Mouse (Mus musculus) liver, embryonic 14.5 days (tissue): ENCODE results near the gene Nr1h2. TPM values are rescaled to one million over a fixed set of nuclear protein-coding genes. Genes with fewer than 3 reads are reported as not detected.

ENCODE experiments used
- ATAC-seq: fragments of 200-750 bp; cut with Nextera tagmentation; 2 replicates; pipeline ENCODE4 v1.8.0; 2017; ENCODE audit warnings: moderate number of reproducible peaks, mild to moderate bottlenecking, moderate library complexity; ENCODE audit not compliant: insufficient read depth
- DNase-seq, 3 experiments: peaks; one replicate each; pipeline ENCODE4 v3.0.0-alpha.2; 2012 to 2013; ENCODE audit warnings: low read depth in 3 of 3, low spot score in 3 of 3
- H3K27ac ChIP-seq: fragments of 300-500 bp; sonication (generic); 2 replicates; pipeline ENCODE4 v1.5.1; 2014; ENCODE audit warnings: moderate library complexity, mild to moderate bottlenecking, control low read depth, inconsistent platforms
- H3K27me3 ChIP-seq: fragments of 300-500 bp; sonication (generic); 2 replicates; pipeline ENCODE4 v1.6.1; 2014; ENCODE audit warnings: mild to moderate bottlenecking, low read length, moderate library complexity; ENCODE audit not compliant: control insufficient read depth, insufficient read depth
- H3K36me3 ChIP-seq: fragments of 300-500 bp; sonication (generic); replicated peaks from 2 replicates; pipeline ENCODE4 v1.6.1; 2014; ENCODE audit warnings: low read depth; ENCODE audit not compliant: control insufficient read depth, insufficient read depth
- H3K4me1 ChIP-seq, 2 experiments: fragments of 200-500 bp in 1 of 2; fragments of 300-500 bp in 1 of 2; sonication (generic) in 1 of 2; replicated peaks; 2 replicates each; pipeline ENCODE4 v1.6.1; 2012 to 2014; ENCODE audit warnings: antibody characterized with exemption in 1 of 2, inconsistent platforms in 1 of 2, low read length in 1 of 2; ENCODE audit not compliant: control insufficient read depth in 2 of 2, insufficient read depth in 2 of 2
- H3K4me2 ChIP-seq: fragments of 300-500 bp; sonication (generic); 2 replicates; pipeline ENCODE4 v1.6.1; 2014; ENCODE audit warnings: low read depth, mild to moderate bottlenecking, control low read depth, moderate library complexity
- H3K4me3 ChIP-seq, 2 experiments: fragments of 200-500 bp in 1 of 2; fragments of 300-500 bp in 1 of 2; sonication (generic) in 1 of 2; 2 replicates each; pipeline ENCODE4 v1.5.1; 2012 to 2014; ENCODE audit warnings: low read depth in 2 of 2, low read length in 2 of 2, mild to moderate bottlenecking in 2 of 2, control low read depth in 1 of 2, inconsistent platforms in 1 of 2, moderate library complexity in 1 of 2; ENCODE audit not compliant: insufficient read depth in 1 of 2
- H3K9ac ChIP-seq: fragments of 300-500 bp; sonication (generic); replicated peaks from 2 replicates; pipeline ENCODE4 v1.6.1; 2014; ENCODE audit warnings: mild to moderate bottlenecking, control low read depth, moderate library complexity
- H3K9me3 ChIP-seq: fragments of 300-500 bp; sonication (generic); 2 replicates; pipeline ENCODE4 v1.6.1; 2016; ENCODE audit warnings: low read length, mixed read lengths; ENCODE audit not compliant: control insufficient read depth
- CTCF ChIP-seq: IDR thresholded peaks from 2 replicates; pipeline ENCODE4 v1.5.1; 2016; ENCODE audit warnings: antibody characterized with exemption, low read depth, control low read depth
- EP300 ChIP-seq: IDR thresholded peaks from 2 replicates; pipeline ENCODE4 v1.6.1; 2016; ENCODE audit warnings: antibody characterized with exemption, low read depth
- WGBS: fragments of 180-500 bp; shearing (Covaris S2); extraction: QIAGEN DNeasy Blood & Tissue Kit; methylation state at CpG from one replicate; pipeline ENCODE4 v1.1.7; 2014; ENCODE audit not compliant: insufficient replicate concordance; 5-methylcytosine and 5-hydroxymethylcytosine counted together
- polyA plus RNA-seq, 2 experiments: library from polyadenylated mRNA; depleted of rRNA in 1 of 2; stranded (reverse) in 1 of 2; unstranded in 1 of 2; fragments of >200 nt; fragmentation: Nextera tagmentation in 1 of 2; extraction: Ambion mirVana in 1 of 2; gene quantifications; 2 replicates each; pipeline versions ENCODE4 v1.2.1 to v1.2.3; 2012 to 2014

Gene Nr1h2
- polyA plus RNA-seq, 2 experiments: 30.8 to 38.1 TPM

GRCm38 (mm10) chr7:44523056-44523455 lies 30.7 kb downstream of the Nr1h2 start:
- Histone ChIP-seq H3K4me1 (peaks cover 2% of the 10 kb centered on the region in 2 experiments; a peak in 2 of 4 replicates), H3K4me3 (no peak overlapping the region), H3K9me3 (no peaks in the 10 kb centered on the region), H3K4me2 (no peak overlapping the region), H3K27ac (no peak overlapping the region), H3K9ac (no peak overlapping the region), H3K27me3 (peaks cover 29% of the 10 kb centered on the region), H3K36me3 (no peaks in the 10 kb centered on the region)
- DNase-seq (no peak), ATAC-seq (no peak)
- TF ChIP-seq CTCF: no peak
- no peak for TF ChIP-seq EP300
- 56% methylated on average over 2 of the region's 2 CpGs for WGBS

GRCm38 (mm10) chr7:44521710-44522109 lies 32.0 kb downstream of the Nr1h2 start:
- no peak overlapping the region for H3K9ac ChIP-seq
- no peak overlapping the region for H3K4me2 ChIP-seq
- no peaks in the 10 kb centered on the region for H3K9me3 ChIP-seq
- no peaks in the 10 kb centered on the region for H3K4me1 ChIP-seq
- H3K4me3 ChIP-seq: no peak overlapping the region
- ATAC-seq: no peak
- no peak overlapping the region for H3K27ac ChIP-seq
- H3K36me3 ChIP-seq: no peaks in the 10 kb centered on the region
- H3K27me3 ChIP-seq: peaks cover 29% of the 10 kb centered on the region
- WGBS: 3% methylated on average over 20 of the region's 20 CpGs
- no peak for DNase-seq
- TF ChIP-seq CTCF: peak; percentile 76
- no peak for TF ChIP-seq EP300

GRCm38 (mm10) chr7:44520990-44521389 lies 32.8 kb downstream of the Nr1h2 start:
- peaks cover 29% of the 10 kb centered on the region for H3K27me3 ChIP-seq
- TF ChIP-seq CTCF (no peak), EP300 (no peak)
- no peak overlapping the region for H3K4me2 ChIP-seq
- DNase-seq: no peak
- no peak overlapping the region for H3K4me3 ChIP-seq
- no peaks in the 10 kb centered on the region for H3K9me3 ChIP-seq
- no peak overlapping the region for H3K9ac ChIP-seq
- 52% methylated on average over 3 of the region's 3 CpGs for WGBS
- H3K36me3 ChIP-seq: no peaks in the 10 kb centered on the region
- no peak for ATAC-seq
- H3K4me1 ChIP-seq: no peaks in the 10 kb centered on the region
- H3K27ac ChIP-seq: no peak overlapping the region

- Histone ChIP-seq H3K9ac (no peak overlapping the region), H3K36me3 (no peaks in the 10 kb centered on the region), H3K27me3 (peaks cover 19% of the 10 kb centered on the region), H3K27ac (no peak overlapping the region), H3K4me1 (no peaks in the 10 kb centered on the region), H3K4me3 (no peak overlapping the region), H3K9me3 (no peaks in the 10 kb centered on the region), H3K4me2 (no peak overlapping the region)
- DNase-seq (no peak), ATAC-seq (no peak)
- WGBS: 54% methylated on average over 9 of the region's 9 CpGs
- no peak for TF ChIP-seq EP300
- TF ChIP-seq CTCF: peak; percentile 53
Measured at GRCm38 (mm10) chr7:44519240-44519913, 34.4 kb downstream of the Nr1h2 start.

- ATAC-seq (no peak), DNase-seq (no peak)
- Histone ChIP-seq H3K36me3 (no peaks in the 10 kb centered on the region), H3K9me3 (no peaks in the 10 kb centered on the region), H3K27me3 (no peaks in the 10 kb centered on the region), H3K4me3 (no peak overlapping the region), H3K27ac (no peak overlapping the region), H3K4me1 (no peaks in the 10 kb centered on the region), H3K9ac (no peak overlapping the region), H3K4me2 (no peak overlapping the region)
- no peak for TF ChIP-seq EP300
- no peak for TF ChIP-seq CTCF
Measured at GRCm38 (mm10) chr7:44507491-44507890, 46.3 kb downstream of the Nr1h2 start.
